Mouse (Mus musculus): ENCODE data around the gene Pbrm1.

- no peak for TF ChIP-seq CTCF (IDR thresholded peaks at IDR 0.05; ENCODE audit: borderline replicate concordance, extremely low read depth, insufficient read depth, insufficient read length)
- no peak for TF ChIP-seq POLR2A (IDR thresholded peaks at IDR 0.05; ENCODE audit: borderline replicate concordance, extremely low read depth, insufficient read depth, insufficient read length, poor library complexity, severe bottlenecking)
Measured at GRCm38 (mm10) chr14:31132491-31132975, 113.6 kb downstream of the Pbrm1 start.

Measured in brain, embryonic 14.5 days (tissue).